Mouse (Mus musculus) urinary bladder, postnatal 25 days (tissue): Measurements from ENCODE around the gene Ccn6.

Source experiments
- DNase-seq: peaks from one replicate; pipeline ENCODE4 v3.0.0; 2022; ENCODE audit warnings: low spot score

Ccn6 gene

GRCm38 (mm10) chr10:39161406-39161805 is 2.2 kb downstream of the Ccn6 start:
- no peak for DNase-seq

DNA sequence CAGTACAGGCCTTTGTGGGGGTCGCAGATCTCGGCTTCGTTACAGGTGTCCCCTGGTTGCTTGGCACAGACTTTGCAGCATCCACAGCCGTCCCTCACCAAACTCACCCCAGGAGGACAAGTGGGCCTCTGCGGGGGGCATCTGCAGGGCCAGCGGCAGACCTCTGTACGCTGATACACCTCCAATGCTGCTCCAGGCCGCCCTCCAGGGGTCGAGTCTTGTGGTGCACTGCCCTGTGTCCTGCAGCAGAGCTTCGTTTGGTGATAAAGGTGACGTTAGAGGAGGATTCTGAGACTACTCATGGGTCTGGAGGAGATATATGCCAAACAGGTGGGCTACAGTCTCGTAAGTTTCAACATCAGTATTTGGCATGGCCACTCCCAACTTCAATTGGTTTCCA is 5.3 kb downstream of the Ccn6 start:
- DNase-seq, result no peak

GRCm38 (mm10) chr10:39157321-39157720 is 6.3 kb downstream of the Ccn6 start:
- no peak for DNase-seq

GRCm38 (mm10) chr10:39156719-39157118 is 6.9 kb downstream of the Ccn6 start:
- no peak for DNase-seq

DNA sequence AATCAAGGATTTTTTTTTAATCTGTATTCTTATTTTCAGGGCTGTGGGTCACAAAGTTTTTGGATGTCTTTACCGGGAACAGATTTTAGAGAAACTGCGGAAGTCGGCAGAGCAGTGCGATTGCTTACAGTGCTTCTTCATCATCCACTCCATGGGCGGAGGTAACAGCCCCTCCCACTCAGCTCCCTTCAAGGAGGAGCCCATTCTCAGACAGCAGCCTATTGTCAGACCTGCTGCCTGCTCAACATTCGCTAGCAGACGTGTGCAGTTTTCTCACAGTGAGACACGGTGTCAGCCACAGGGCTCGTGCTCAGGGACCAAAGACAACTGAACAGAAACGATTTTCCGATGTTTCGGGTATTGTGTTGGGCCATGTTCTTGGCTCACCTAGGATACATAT is 21.4 kb downstream of the Ccn6 start:
- no peak for DNase-seq

GRCm38 (mm10) chr10:39141401-39141800 is 22.2 kb downstream of the Ccn6 start:
- no peak for DNase-seq

DNA sequence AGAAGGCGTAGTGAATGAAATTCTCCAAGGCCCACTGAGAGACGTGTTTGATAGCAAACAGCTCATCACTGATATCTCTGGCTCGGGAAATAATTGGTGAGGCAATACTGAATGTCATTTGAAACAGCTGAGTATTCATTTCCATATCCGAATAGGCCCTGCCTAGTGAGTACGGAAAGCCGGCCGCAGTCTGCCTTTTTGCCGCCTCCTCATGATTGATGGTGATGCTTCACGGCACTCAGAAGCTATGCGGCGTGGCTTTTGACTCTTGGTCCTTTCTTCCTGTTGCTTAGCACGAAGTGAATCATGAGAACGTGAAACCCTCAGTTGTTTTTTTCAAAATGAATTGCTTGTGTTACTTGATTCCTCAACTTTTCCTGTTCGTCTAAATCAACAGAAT is 22.8 kb downstream of the Ccn6 start:
- DNase-seq, result no peak

GRCm38 (mm10) chr10:39138761-39139160 is 24.8 kb downstream of the Ccn6 start:
- DNase-seq, result no peak

DNA sequence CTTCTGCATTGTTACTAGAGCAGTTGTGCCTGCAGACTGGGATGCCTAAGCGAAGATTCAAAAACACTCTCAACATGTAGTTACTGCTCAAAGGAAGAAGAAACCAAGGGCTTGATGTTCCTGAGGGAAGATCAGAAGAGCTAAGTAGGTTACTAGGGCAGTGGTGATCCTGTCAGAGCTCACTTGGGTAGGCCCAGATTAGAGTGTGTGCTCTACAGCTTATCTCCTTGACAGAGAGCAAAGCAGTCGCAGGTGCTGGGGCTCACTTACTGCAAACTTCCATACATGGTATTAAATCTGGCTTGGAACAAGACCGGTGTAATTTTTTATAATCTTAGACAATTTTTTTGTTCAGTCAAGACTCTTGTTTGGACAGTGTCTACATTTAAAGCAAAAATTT is 25.8 kb downstream of the Ccn6 start:
- no peak for DNase-seq

DNA sequence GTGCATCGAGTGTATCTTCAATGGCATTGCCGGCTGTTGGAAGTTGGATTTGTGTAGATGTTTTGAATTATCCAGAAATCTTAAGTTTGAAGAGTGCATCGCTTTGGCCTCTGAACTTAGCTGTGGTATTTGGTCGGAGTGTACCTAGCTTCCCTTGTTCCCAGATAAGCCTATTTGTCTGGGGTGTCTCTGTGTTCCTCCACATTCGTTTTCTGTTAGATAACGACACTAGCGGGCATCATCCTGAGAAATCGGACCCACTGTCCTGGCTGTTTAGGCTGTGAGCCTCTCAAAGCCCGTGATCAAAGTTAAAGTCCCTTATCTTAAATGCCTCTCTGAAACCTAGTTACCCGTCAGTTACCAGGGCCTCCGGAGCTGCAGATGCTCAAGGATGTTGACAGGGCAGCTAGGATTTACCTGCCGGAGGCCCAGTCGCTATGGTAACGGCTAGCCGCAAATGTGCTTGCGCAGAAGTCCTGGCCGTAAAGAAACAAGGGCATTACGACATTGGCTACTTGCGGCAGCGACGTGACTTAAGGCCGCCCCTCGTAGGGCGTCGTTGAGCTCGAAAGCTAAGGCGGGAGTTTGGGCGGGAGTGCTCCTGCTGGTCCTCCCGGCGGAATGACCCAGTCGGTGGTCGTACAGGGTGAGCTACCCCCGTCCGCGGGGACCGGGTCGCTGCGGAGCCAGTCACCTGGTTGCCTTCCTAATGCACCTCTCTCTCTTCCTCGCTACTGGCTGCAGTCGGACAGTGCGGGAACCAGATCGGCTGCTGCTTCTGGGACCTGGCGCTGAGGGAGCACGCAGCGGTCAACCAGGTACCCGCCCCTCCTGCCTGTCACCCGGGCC is 29.9 kb downstream of the Ccn6 start, which contains the start of the genes Fam229b and Tube1:
TSS of gene Fam229b (minus strand) at position 453 of the 849 bp plus-strand sequence.
TSS of gene Tube1 (plus strand) at position 515 of the 849 bp plus-strand sequence.
- peak; percentile 81 for DNase-seq

- no peak for DNase-seq
Observed at GRCm38 (mm10) chr10:39121412-39121811, 42.2 kb downstream of the Ccn6 start.

GRCm38 (mm10) chr10:39109489-39109874 is 54.1 kb downstream of the Ccn6 start:
- no peak for DNase-seq

DNA sequence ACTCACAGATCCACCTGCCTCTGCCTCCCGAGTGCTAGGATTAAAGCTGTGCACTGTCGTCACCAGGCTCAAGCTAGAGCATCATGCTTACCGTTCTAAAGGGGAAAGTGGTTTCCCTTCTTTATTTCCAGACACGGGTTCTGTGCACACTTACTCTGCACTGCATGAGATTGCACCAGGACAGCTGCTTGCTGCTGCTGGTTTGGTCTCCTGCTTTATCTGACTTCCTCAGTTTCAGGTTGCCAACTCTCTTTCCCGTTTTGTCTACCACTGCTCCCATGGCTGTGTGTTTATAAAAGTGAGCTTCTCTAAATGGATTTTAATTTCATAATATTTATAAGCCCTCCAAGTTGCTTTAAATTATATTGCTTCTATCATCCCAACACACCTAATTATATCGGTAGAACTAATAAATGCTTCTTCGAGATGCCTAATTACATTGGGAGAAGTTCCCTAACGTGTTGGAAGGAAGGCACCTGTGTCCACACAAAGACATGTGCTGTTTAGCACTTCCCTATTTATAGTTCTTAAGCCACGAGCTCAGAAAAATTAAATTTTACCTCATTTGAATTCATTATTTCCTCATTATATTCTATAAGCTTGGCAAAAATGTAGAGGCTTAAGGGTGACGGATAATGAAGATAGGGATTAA is 54.6 kb downstream of the Ccn6 start:
- no peak for DNase-seq

GRCm38 (mm10) chr10:39106935-39107334 is 56.7 kb downstream of the Ccn6 start:
- no peak for DNase-seq

DNA sequence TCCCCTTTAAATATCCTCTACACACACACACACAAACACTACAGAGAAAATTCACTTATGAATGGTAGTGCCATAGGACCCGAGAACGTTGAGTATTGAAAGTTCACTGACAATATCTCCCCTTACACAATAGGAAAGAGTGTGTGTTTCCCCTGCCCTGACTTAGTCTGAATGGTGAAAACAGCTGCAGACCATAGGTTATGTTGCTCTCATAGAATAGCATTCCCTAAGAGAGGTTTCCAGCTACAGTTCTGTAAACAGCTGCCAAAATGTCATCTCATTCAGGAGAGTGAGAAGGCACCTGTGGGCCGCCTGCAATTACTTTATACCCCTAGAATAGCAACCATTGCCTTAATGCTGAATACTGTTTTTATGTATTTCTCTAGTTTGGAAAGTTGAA is 57.2 kb downstream of the Ccn6 start:
- DNase-seq, result no peak

DNA sequence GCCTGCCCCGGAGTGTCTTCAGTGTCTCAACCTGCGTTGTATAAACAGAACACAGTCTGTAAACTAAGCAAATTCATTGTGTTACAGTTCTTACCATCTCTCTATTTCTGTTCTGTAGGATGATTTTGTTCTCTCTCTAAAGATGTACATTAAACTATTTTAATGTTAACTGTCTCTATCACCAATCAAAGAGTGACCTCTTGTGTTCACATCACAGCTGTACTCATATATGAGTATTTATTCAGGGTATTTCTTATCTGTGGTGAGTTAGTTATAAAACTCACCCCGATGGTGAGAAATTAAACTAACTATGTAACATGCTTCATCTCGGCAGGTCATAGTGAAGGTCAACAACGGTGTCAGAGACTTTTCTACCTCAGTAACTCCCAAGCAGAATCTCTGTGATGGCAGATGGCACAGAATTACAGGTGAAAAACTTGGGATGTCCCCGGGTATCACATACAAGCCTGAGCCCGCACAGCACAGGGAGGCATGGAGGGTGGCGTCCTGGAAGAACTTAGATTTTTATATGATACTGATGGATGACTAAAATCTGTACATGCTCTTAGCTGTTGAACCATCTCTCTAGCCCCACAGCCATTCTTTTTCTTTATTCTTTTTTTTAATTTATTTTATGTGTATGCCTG is 58.7 kb downstream of the Ccn6 start:
- DNase-seq, result no peak
